Mouse (Mus musculus) liver, postnatal 0 days (tissue): ENCODE data around the gene Amot. TPM values are rescaled to one million over a fixed set of nuclear protein-coding genes. Genes with fewer than 3 reads are reported as not detected.

Source experiments
- ATAC-seq: fragments of 200-750 bp; cut with Nextera tagmentation; 2 replicates; pipeline ENCODE4 v1.8.0; 2017; ENCODE audit warnings: mild to moderate bottlenecking, moderate library complexity
- DNase-seq: peaks from one replicate; pipeline ENCODE4 v3.0.0-alpha.2; 2016
- H3K27ac ChIP-seq: fragments of 300-500 bp; sonication (generic); 2 replicates; pipeline ENCODE4 v1.5.1; 2014; ENCODE audit warnings: antibody characterized with exemption, moderate library complexity, mild to moderate bottlenecking, low read depth
- H3K27me3 ChIP-seq: fragments of 300-500 bp; sonication (generic); 2 replicates; pipeline ENCODE4 v1.6.1; 2014; ENCODE audit warnings: low read length, control low read depth, mixed read lengths; ENCODE audit not compliant: insufficient read depth
- H3K36me3 ChIP-seq: fragments of 300-500 bp; sonication (generic); replicated peaks from 2 replicates; pipeline ENCODE4 v1.6.1; 2014; ENCODE audit warnings: mild to moderate bottlenecking, control low read depth, low read length, moderate library complexity, mixed read lengths; ENCODE audit not compliant: insufficient read depth
- H3K4me1 ChIP-seq: fragments of 300-500 bp; sonication (generic); 2 replicates; pipeline ENCODE4 v1.6.1; 2014; ENCODE audit warnings: antibody characterized with exemption, mild to moderate bottlenecking, control low read depth; ENCODE audit not compliant: insufficient read depth
- H3K4me2 ChIP-seq: fragments of 300-500 bp; sonication (generic); 2 replicates; pipeline ENCODE4 v1.6.1; 2014; ENCODE audit warnings: low read depth, mild to moderate bottlenecking, low read length, moderate library complexity, mixed read lengths
- H3K4me3 ChIP-seq: fragments of 300-500 bp; sonication (generic); 2 replicates; pipeline ENCODE4 v1.5.1; 2014; ENCODE audit warnings: low read depth, low read length
- H3K9ac ChIP-seq: fragments of 300-500 bp; sonication (generic); replicated peaks from 2 replicates; pipeline ENCODE4 v1.6.1; 2014; ENCODE audit warnings: mild to moderate bottlenecking, moderate library complexity
- H3K9me3 ChIP-seq: fragments of 300-500 bp; sonication (generic); 2 replicates; pipeline ENCODE4 v1.6.1; 2016; ENCODE audit warnings: mild to moderate bottlenecking, control low read depth, low read length, mixed read lengths
- CTCF ChIP-seq: sonication (generic); IDR thresholded peaks from 2 replicates; pipeline ENCODE4 v1.5.1; 2016; ENCODE audit warnings: antibody characterized with exemption, low read depth
- EP300 ChIP-seq: IDR thresholded peaks from 2 replicates; pipeline ENCODE4 v1.6.1; 2016; ENCODE audit warnings: antibody characterized with exemption, low read depth, mild to moderate bottlenecking
- WGBS: fragments of 180-500 bp; shearing (Covaris S2); extraction: QIAGEN DNeasy Blood & Tissue Kit; methylation state at CpG from one replicate; pipeline ENCODE4 v1.1.7; 2014; ENCODE audit not compliant: insufficient replicate concordance; 5-methylcytosine and 5-hydroxymethylcytosine counted together
- polyA plus RNA-seq: library from polyadenylated mRNA; unstranded; fragments of >200 nt; fragmentation: Nextera tagmentation; extraction: Ambion mirVana; gene quantifications from 2 replicates; pipeline ENCODE4 v1.2.1, GENCODE M21; 2015

Amot gene
- polyA plus RNA-seq, 1 experiment from 2014 or later = 4.9 TPM

DNA sequence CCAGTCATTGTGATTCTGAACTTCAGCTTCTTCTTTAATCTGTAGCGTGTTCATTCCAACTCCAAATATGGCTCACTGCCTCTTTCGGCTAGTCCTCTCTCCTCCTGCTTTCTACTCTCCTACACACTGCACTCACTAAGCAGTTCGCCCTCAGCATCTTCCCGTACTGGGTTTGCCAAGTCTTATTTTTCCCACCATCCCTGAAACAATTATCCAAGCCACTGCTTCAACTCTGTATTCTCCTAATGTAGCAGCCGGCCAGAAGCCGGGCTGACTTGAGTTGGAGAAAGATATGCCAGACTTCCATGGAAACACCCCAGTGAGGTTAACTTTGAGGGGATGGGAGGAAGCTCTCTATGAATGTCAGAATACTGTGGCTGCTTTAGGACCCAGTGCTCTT, 36.7 kb downstream of the Amot start:
- DNase-seq (no peak), ATAC-seq (no peak)
- H3K9ac ChIP-seq = no peak overlapping the region
- H3K9me3 ChIP-seq = no peaks in the 10 kb centered on the region
- H3K27me3 ChIP-seq = no peaks in the 10 kb centered on the region
- TF ChIP-seq CTCF (no peak), EP300 (no peak)
- H3K4me2 ChIP-seq = no peak overlapping the region
- 88% methylated on average over 6 of the region's 6 CpGs for WGBS
- no peaks in the 10 kb centered on the region for H3K36me3 ChIP-seq
- H3K4me1 ChIP-seq = no peaks in the 10 kb centered on the region
- H3K4me3 ChIP-seq = no peak overlapping the region
- no peak overlapping the region for H3K27ac ChIP-seq

DNA sequence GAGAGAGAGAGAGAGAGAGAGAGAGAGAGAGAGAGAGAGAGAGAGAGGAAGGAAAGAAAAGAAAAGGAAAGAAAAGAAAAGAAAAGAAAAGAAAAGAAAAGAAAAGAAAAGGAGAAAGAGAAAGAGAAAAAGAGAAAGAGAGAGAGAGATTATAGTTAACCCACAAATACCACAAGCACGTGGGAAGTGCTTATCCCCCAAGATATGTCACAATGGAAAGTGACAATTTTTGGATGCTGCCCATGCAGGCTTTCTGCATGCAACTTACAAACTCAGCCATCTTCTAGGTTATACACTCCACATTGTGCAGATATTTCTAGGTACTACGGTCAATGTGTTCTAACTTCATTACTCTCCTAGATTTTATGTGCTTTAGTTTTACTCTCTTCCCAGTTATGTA, 41.5 kb downstream of the Amot start:
- 61% methylated on average over 2 of the region's 2 CpGs for WGBS
- TF ChIP-seq EP300 = no peak
- TF ChIP-seq CTCF = no peak
- Histone ChIP-seq H3K4me2 (no peak overlapping the region), H3K27me3 (no peaks in the 10 kb centered on the region), H3K36me3 (no peaks in the 10 kb centered on the region), H3K9me3 (no peaks in the 10 kb centered on the region), H3K9ac (no peak overlapping the region), H3K4me1 (no peaks in the 10 kb centered on the region), H3K4me3 (no peak overlapping the region), H3K27ac (no peak overlapping the region)
- no peak for ATAC-seq
- DNase-seq = no peak

DNA sequence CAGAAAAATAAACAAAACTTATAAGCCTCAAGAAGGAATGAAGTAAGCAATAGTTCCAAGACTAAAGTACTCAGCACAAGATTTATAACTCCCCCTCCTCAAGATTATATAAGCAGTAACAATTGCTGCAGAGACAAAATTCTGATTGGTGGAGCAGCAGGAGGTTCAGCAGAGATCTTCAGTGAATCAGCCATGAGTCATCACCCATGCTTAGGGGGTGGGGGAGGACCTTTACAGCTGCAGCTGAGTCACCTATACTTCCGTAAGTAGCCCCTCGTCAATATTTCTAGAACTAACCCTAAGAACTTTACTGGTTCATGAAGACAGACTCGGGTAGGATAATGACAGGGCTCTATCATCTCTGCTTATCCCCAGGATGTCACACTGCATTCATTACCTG, 43.6 kb downstream of the Amot start:
- Histone ChIP-seq H3K27me3 (no peaks in the 10 kb centered on the region), H3K4me2 (no peak overlapping the region), H3K9ac (no peak overlapping the region), H3K9me3 (no peaks in the 10 kb centered on the region), H3K36me3 (no peaks in the 10 kb centered on the region), H3K27ac (no peak overlapping the region), H3K4me1 (no peaks in the 10 kb centered on the region), H3K4me3 (no peak overlapping the region)
- ATAC-seq (no peak), DNase-seq (no peak)
- WGBS = 78% methylated on average over 3 of the region's 3 CpGs
- no peak for TF ChIP-seq CTCF
- TF ChIP-seq EP300 = no peak

DNA sequence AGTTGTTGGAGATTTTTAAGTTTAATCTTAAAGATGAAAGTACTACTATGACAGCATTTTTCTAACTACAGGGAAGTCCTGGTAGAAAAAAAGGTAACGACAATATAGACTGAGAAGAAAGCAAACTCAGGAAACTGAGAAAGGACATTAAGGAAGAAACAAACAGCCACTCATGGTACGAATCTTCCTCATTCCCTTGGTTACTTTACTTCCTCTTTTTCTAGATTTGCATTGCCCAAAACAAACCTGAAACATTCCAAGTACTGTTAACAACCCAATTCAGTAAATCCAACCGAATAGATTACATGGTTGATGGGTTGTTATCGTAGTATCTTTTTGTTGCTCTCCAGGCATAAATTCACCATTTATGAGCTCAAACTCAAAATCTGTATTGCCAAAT, 48.7 kb downstream of the Amot start:
- ATAC-seq = no peak

DNA sequence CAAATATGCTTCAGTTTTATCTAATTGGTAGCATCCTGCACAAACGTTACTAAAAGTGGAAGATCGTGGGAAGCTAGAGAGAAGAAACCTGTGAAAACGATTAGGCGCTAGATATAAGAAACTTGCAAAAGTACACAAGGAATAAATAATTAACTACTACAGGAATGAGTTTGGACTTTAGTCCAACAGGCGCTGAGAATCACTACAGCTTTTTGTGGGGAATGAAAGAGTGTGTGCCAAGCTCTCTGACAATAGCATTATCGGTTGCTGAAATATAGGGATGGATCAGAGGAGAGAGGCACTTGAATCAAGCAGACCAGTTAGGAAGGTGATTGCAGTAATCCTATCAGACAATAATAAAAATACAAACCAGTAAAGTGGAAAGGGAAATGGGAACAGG, 49.4 kb downstream of the Amot start:
- TF ChIP-seq EP300 = no peak
- Histone ChIP-seq H3K4me2 (no peak overlapping the region), H3K4me1 (no peaks in the 10 kb centered on the region), H3K27ac (no peak overlapping the region), H3K36me3 (no peaks in the 10 kb centered on the region), H3K4me3 (no peak overlapping the region), H3K9ac (no peak overlapping the region), H3K27me3 (no peaks in the 10 kb centered on the region), H3K9me3 (no peaks in the 10 kb centered on the region)
- 62% methylated on average over 6 of the region's 6 CpGs for WGBS
- ATAC-seq (no peak), DNase-seq (no peak)

More for the DNA sequence above, 48.7 kb downstream of the Amot start:
- TF ChIP-seq EP300 (no peak), CTCF (no peak)
- Histone ChIP-seq H3K27me3 (no peaks in the 10 kb centered on the region), H3K9me3 (no peaks in the 10 kb centered on the region), H3K27ac (no peak overlapping the region), H3K9ac (no peak overlapping the region), H3K4me1 (no peaks in the 10 kb centered on the region), H3K4me3 (no peak overlapping the region), H3K36me3 (no peaks in the 10 kb centered on the region), H3K4me2 (no peak overlapping the region)
- 58% methylated on average over 4 of the region's 4 CpGs for WGBS
- DNase-seq = no peak

DNA sequence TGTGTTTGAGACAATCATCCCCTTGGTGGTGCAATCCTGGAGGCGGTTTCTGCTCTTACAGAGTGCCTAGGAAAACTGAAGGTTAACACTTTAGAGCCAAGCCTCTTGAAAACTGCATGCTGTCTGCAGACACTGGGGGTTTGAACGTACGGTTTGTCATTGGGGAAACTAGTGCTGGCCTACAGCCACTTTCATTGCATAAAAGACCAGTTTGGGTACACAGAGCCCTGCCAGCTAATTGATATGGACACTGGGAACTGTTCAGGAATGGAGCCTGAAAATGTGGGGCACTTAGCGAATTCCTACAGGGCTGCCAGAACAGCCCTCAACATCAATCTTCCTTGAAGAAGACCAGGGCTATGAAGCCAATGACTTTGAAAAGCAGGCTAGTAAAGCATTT, 50.2 kb downstream of the Amot start:
- Histone ChIP-seq H3K4me3 (no peak overlapping the region), H3K9me3 (no peaks in the 10 kb centered on the region), H3K27ac (no peak overlapping the region), H3K4me1 (no peaks in the 10 kb centered on the region), H3K4me2 (no peak overlapping the region), H3K27me3 (no peaks in the 10 kb centered on the region), H3K36me3 (no peaks in the 10 kb centered on the region), H3K9ac (no peak overlapping the region)
- no peak for TF ChIP-seq EP300
- TF ChIP-seq CTCF = no peak
- ATAC-seq (no peak), DNase-seq (peak; percentile 13)
- WGBS = 67% methylated on average over 4 of the region's 4 CpGs

DNA sequence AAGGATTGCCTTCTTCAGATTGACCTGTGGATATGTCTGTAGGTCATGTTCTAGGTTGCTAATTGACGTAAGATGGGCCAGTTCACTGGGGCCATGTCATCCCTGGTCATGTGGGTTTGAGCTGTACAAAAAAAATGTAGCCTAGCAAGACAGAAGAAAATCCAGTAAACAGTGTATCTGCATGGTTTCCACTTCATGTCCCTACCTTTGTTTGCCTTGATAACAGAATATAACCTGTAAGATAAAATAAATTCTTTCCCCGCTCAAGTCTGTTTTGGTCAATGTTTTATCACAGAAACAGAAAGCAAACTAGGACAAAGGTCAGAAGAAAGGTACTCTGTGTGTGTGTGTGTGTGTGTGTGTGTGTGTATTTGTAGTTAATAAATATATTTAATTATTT, 63.5 kb downstream of the Amot start:
- H3K9ac ChIP-seq = no peak overlapping the region
- no peak overlapping the region for H3K4me2 ChIP-seq
- H3K36me3 ChIP-seq = no peaks in the 10 kb centered on the region
- H3K9me3 ChIP-seq = no peaks in the 10 kb centered on the region
- H3K27ac ChIP-seq = no peak overlapping the region
- H3K27me3 ChIP-seq = no peaks in the 10 kb centered on the region
- TF ChIP-seq CTCF = no peak
- no peak overlapping the region for H3K4me3 ChIP-seq
- H3K4me1 ChIP-seq = no peaks in the 10 kb centered on the region
- 89% methylated on average over 2 of the region's 2 CpGs for WGBS
- no peak for DNase-seq
- no peak for ATAC-seq
